Mouse (Mus musculus) spleen, adult 18-20 months (tissue): ENCODE measurements at regions not wholly inside any gene's neighbourhood (a gene's known extent, or its start where the extent isn't known, plus 50 kb on each side); places are given as distances from the start of the nearest gene placed in this dataset.

ENCODE experiments used
- DNase-seq, 2 experiments: peaks; one replicate each; pipeline ENCODE4 v3.0.0; 2022; ENCODE audit warnings: mixed read lengths in 2 of 2

DNA sequence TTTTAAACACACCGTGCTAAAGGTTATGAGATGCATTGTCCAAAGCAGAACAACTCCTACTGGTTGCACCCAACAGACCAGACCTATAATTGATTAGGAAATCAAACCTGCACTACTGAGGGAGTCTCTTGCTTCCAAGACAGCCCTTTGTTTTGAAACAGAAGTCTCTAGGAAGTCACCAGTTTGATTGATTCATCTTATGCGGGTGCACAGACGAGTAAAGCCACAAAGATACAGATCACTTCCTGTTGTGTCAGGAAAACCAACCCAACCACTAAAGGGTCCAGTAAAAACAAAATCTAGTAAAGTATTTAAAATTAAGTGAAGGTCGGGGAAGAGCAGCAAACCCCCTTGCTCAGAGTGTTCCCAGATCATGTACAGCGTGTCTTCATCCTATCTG is 58.3 kb upstream of the N6amt1 start:
- DNase-seq, result no peak

GRCm38 (mm10) chr16:87292826-87293225 is 61.2 kb upstream of the N6amt1 start:
- DNase-seq, result no peak

DNA sequence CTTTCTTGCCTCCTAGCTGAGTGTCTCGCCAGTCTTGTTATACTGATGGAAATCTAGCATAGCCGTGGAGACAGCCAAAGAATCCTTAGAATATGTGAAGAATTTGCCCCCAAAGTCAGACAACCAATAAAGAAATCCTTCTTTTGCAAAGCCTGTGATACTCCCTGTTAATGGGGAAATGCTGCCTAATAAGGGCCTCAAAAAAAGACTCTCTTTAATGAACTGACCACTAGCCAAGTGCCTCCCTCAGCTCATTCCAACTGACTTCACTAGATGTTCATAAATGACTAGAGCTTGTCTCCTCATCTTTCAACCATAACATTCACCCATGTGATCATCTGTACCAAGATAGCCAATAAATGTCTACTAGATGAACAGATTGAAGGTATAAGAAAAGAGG is 62.3 kb upstream of the N6amt1 start:
- DNase-seq, result no peak

- no peak for DNase-seq
Observed at GRCm38 (mm10) chr16:87285639-87286038, 68.3 kb upstream of the N6amt1 start.

DNA sequence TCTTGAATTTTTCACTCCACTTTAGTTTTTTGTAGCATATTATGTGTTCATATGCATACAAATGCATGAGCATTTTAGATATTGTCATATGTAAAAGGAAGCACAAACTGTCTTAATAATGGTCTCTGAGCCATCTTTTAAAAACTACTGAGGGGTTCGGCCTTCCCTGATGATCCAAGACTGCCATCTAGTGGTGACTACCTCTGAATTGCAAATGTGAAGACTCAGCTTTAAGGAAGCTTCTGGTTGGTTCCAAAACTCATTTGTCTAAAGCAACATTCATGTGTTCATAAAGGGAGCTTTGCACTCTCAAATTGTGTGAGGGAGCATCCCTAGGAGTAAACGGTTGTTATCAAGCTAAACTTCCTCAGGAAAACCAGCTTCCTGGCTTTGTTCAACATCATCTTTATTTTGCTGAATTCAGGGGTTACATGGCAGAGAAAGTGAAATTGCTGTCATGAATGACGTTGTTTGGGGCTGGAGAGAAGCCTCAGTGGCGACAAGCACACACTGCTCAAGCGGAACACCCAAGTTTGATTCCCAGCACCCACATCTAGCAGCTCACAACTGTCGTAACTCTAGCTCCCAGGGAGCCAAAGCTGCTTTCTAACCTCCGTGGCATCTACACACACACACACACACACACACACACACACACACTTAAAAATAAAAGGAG is 69.0 kb upstream of the N6amt1 start:
- no peak for DNase-seq

- no peak for DNase-seq
Observed at GRCm38 (mm10) chr16:87278518-87278917, 75.5 kb upstream of the N6amt1 start.

DNA sequence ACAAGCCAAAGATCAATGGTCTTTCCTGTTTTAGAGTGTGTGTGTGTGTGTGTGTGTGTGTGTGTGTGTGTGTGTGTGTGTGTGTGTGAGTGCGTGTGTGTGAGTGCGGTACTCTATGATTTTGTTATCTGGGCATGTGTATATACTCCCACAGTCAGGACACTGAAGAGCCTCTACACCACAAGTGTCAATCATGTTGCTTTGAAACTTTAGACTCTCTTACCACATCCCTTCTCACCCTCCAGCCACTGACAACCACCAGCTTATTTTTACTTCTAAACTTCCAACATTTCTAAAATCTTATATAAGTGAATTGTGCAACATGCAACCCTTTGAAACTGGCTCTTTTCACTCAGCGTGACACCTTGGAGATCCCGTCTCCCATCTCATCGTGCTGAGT is 81.6 kb upstream of the N6amt1 start:
- no peak for DNase-seq

DNA sequence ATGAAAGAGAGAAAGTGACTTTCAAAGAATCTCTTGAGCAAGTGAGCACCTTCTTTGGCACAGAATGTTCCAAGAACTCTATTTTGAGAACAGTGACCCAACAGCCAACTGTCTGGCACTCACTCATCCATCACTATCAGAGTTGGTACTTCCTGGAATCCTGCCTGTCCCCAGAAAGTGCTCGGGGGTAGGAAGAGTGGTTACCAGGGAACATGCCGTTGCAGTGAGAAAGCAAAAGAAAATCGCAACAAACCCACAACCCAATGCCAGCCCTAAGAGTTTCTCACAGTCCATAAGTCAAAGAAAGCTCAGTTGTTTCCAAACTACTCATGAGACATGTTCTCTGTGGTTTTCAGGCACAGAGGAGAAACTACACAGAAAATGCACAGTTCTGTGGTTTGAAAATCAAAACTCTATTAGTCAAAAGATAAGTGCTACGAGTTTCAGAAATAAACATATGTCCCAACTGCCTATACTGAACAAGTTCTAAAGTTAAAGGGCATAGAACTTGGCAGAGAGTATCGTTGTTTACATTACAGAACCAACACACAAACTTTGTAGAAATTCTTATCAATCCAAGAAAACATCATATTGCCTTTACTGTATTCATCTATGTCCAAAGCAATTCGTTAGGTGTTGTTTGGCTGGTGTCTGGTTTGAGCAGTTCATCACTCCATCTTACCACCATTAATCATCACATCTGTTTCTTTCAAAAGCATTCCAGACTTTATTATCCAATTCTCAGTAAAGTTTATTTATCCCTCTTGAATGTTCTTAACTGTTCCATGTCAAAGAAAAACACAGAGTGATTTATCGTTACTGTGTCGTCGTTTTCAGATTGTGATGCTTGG is 85.8 kb upstream of the N6amt1 start:
- DNase-seq, result no peak

- no peak for DNase-seq
Observed at GRCm38 (mm10) chr16:87267517-87267916, 86.5 kb upstream of the N6amt1 start.

- no peak for DNase-seq
Observed at GRCm38 (mm10) chr16:87263571-87263970, 90.4 kb upstream of the N6amt1 start.

DNA sequence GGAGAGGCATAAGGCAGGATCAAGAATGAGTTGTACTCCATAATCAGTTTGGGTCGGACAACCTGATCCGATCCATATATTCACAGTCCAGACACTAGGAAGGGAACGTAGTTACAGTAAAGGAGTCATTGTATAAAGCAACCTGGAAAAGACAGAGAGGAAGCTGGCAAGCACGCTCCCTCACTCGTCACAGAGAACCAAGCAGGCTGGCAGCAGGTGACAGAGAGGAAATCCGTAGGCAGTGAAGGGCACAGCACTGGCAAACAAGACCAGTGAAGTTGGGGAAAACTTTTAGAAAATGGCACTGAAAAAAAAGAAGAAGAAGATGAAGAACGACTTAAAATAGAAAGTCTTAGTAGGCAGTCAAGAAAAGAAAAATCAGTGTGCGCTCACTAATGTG is 90.9 kb upstream of the N6amt1 start:
- no peak for DNase-seq

DNA sequence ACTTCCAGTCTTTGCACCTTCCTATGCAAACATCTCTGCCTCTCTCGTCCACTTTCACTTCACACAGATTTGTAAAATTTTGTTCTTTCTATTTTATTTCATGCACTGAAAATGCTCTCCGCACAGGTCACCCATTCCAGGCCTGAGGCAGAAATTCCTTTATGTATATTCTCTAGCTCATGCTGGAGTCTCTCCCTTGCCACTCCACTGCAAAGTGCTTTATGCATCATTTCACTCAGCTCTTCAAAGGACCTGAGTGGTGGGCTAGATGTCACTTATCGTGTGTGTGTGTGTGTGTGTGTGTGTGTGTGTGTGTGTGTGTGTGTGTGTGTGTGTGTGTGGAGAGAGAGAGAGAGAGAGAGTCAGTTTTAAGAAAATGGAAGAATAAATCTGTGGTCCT is 91.5 kb upstream of the N6amt1 start:
- no peak for DNase-seq

GRCm38 (mm10) chr16:87261527-87261926 is 92.5 kb upstream of the N6amt1 start:
- DNase-seq, result no peak

DNA sequence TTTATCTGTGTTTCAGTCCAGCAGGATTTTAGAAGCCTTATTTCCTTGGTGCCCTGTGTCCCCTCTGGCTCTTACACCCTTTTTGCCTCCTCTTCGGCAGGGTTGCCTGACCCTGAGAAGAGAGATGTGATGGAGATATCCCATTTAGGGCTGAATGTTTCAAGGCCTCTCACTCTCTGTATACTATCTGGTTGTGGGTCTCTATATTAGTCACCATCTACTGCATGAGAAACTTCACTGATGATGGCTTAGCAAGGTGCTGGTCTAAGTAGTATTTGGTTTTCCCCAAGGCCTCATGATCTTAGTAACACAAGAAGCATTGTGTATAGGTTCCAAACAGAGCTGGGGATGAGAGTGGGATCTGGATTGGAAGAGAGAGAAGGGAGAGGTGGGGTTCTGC is 99.2 kb upstream of the N6amt1 start:
- DNase-seq, result no peak

DNA sequence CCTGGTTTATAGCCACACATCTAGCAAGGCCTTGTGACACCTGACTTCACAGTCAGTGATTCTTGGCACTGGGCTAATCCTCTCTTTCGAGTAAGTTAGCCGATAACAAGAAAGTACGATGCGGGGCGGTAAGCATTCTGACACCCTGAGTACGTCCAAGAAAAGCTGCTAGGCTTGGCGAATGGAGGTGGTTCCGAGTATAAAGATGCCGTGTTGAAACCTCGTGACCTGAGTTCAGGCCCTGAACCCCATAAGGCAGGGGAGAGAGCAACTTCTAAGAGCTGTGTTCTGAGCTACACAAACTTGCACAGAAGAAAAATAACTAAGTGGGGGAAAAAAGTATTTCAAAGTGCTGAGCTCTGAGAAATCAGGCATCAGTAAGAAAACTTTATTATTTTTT is 103.5 kb upstream of the N6amt1 start:
- DNase-seq, result no peak

GRCm38 (mm10) chr16:87249903-87250302 is 104.1 kb upstream of the N6amt1 start:
- DNase-seq, result no peak

DNA sequence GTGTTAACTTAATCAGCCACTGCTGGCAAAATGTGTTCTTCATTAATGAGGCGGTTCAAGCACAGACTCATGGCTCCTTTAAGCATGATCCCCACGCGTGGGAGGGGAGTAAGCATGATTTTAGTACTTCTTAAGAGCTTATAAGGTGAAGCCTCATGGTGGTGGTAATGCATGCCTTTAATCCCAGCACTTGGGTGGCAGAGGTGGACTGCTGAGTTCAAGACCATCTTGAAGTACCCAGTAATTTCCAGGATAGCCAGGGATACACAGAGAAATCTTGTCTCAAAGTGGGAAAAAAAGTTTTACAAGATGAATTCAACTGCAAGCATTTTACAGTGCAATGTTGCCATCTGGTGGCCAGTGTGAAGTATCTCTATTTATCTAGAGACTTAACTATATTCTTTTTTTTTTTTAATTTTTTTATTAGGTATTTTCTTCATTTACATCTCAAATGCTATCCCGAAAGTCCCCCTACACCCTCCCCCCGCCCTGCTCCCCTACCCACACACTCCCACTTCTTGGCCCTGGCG is 105.4 kb upstream of the N6amt1 start:
- DNase-seq, result no peak

DNA sequence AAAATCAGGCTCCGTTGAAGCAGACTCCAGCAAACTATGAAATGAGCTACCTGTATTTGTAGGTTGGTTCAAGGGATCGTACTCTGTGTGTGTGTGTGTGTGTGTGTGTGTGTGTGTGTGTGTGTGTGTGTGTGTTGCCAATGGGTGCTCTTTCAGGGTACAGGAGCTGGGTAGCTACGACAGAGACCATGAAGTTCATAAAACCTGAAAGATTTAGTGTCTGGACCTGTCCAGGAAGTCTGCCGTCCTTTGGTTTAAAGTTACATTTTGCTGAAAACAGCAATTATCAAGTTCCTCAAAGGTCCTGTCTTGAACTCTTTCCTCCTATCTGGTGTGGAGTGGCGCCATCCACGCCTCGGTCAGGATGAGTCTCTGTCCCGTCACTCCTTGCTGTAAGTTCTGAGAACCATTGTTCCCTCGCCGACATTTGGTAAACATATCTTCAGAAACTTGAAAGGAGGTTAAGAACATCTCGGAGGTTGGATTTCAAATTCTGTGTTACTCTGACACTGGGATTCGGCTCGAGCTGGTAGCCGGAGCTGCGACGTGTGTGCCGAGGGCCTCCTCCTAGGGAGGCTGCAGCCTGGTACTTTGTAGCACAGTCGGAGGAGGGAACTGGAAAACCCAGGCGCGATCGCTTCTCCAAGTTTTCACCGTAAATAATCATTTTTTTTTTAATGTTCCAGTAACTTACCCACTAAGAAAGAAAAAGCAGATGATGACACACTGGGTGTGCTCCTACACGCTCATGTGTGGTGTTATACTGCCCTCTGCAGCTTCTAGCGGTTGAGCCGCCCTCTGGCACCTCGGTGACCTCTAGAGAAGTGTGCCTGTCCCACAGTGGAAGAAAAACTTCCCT is 107.8 kb upstream of the N6amt1 start:
- DNase-seq, result no peak

DNA sequence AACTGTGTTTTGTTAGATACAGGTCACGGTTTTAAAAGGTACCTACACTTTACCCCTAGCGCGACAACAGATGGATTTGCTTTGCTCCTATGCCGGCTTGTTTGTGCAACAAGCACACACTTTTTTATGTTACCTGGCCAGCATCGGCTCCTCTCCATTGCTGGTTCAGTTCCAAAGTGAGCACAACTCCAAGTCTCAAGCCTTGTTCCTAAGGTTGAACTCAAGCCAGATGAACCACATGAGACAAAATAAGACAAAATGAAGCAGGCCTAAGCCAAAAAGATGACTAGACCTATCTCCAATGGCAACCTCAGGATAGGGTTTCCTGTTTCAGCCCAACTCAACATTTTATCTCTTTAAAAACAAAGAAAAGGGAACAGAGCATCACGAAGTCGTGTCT is 108.5 kb upstream of the N6amt1 start:
- DNase-seq, result no peak

GRCm38 (mm10) chr16:87242027-87242426 is 112.0 kb upstream of the N6amt1 start:
- no peak for DNase-seq

DNA sequence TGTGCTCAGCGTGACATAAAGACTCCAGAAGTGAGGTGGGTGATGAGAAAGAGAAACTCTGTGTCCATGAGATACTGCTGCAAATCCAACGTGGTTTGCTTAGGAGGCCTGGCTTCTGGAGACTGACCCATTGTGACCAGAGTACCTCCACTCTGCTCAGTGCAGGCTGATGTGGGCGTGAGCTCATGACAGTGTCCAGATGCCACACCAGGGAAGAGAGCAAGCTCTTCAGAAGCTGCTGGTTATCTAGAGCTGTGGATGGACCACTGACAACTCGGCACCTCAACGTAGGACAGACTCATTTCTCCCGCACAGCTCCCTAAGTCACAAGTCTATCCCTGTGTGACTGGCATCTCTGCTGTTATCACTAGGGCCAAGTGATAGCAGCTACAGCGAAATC is 114.9 kb upstream of the N6amt1 start:
- no peak for DNase-seq

DNA sequence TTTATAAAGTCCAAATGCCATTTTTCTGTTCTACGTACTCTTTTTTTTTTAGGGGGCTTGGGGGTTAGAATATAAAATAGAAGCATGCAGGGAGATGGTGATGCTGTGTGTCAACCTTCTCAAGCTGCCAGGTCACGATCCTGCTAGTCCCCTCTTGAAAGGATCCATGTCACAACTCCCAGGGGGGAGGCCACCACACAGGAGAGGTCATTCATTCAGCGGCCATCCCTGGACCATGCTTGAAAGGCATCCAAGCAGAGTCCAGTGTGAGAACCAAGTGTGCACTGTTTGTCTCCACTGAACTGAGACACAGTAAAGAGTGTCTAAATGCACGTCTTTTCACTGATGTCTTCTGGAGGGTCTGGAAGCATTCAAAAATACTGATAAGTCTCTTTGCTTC is 119.8 kb upstream of the N6amt1 start:
- no peak for DNase-seq

GRCm38 (mm10) chr16:87225595-87225994 is 128.4 kb upstream of the N6amt1 start:
- DNase-seq, result no peak
